Mouse (Mus musculus) heart, adult 2 months (tissue): ENCODE measurements around the gene Ptprm.

Source experiments
- CTCF ChIP-seq: fragments of 200-600 bp; IDR thresholded peaks from 2 replicates; pipeline ENCODE4 v1.8.1; 2022; ENCODE audit warnings: antibody characterized with exemption, mild to moderate bottlenecking, moderate library complexity
- POLR2A ChIP-seq: fragments of 200-500 bp; IDR thresholded peaks from 2 replicates; pipeline ENCODE4 v1.6.1; 2011; ENCODE audit warnings: mild to moderate bottlenecking, low read depth, low read length, control low read depth; ENCODE audit not compliant: insufficient read depth

GRCm38 (mm10) chr17:67090997-67091396, 263.3 kb downstream of the Ptprm start:
- TF ChIP-seq CTCF (no peak), POLR2A (no peak)
